Mouse (Mus musculus): Measurements from ENCODE around the gene Stambp.
"Not testable (repeated sequence)": the region's sequence is repeated elsewhere in the genome, so short reads cannot be mapped to it uniquely, and the experiment has no call there.

Stambp gene

DNA sequence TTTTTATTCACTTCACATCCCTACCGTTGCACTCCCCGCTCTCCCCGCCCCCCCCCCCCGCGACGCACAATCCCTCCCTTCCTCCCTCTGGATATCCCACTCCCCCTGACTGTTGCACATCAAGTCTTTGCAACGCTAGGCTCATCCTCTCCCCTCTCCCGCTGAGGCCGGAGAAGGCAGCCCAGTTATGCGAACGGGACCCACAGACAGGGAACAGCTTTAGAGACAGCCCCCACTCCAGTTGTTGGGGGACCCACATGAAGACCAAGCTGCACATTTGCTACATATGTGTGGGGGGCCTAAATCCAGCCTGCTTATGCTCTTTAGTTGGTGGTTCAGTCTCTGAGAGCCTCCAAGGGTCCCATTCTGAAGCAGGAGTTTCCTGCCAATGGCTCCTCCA is at the start of gene Stambp:
TSS of gene Stambp (minus strand) at position 59 of the 400 bp plus-strand sequence.
- no peak for DNase-seq (ENCODE audit: low spot score in 2 of 2)

- DNase-seq (ENCODE audit: low spot score in 2 of 2) = peak in 1 of 2 experiments; percentile 24
These were observed 47.4 kb upstream of the Stambp start for GRCm38 (mm10) chr6:83619955-83620354.

- DNase-seq (ENCODE audit: low spot score in 2 of 2) = peak in 1 of 2 experiments; percentile 20
These were observed 45.2 kb upstream of the Stambp start for GRCm38 (mm10) chr6:83617581-83618335.

- peak; percentile 24 to 63 for DNase-seq (ENCODE audit: low spot score in 2 of 2)
These were observed 44.0 kb upstream of the Stambp start for GRCm38 (mm10) chr6:83616512-83616911.

GRCm38 (mm10) chr6:83614469-83614868 is 41.9 kb upstream of the Stambp start:
- no peak for DNase-seq (ENCODE audit: low spot score in 2 of 2)

GRCm38 (mm10) chr6:83612976-83613375 is 40.4 kb upstream of the Stambp start:
- DNase-seq (ENCODE audit: low spot score in 2 of 2) = no peak

- no peak for DNase-seq (ENCODE audit: low spot score in 2 of 2)
These were observed 27.2 kb upstream of the Stambp start for GRCm38 (mm10) chr6:83599636-83600174.

GRCm38 (mm10) chr6:83599060-83599550 is 26.6 kb upstream of the Stambp start:
- no peak for DNase-seq (ENCODE audit: low spot score in 2 of 2)

DNA sequence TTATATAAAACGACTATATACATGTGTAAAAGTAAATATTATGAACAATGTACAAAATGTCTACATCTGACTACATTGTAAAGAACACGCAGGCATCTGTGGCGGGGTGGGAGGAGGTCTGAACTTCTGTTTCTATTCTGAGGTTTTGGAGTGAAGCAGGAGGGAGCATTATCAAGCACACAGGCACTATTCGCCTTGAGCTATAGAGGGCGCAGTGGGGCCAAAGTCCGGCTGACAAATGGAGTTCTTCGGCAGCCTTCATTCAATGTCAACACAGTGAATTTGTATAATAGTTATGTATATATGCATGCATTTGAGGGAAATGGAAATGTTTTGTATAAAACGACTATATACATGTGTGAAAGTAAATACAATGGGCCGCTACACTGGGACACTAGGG is 26.1 kb upstream of the Stambp start:
- peak in 1 of 2 experiments; percentile 23 for DNase-seq (ENCODE audit: low spot score in 2 of 2)

DNA sequence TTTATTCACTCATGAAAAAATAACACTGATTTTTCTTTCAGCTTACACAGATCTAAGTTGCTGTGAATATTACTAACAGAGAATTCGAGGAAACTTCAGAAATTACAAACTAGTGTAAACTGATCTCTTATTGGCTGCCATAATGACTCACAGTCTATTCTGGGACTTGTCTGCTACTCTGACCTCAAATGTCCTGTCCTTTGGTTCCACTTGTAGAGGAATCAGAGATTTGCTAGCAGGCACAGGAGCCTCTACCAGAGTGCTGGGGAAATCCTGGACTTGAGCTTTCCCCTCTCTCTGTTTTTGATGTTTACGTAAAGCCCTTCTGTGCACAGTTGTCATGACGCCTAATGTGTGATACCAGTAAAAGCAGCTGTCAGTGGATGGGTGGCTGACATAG is 25.5 kb upstream of the Stambp start:
- no peak for DNase-seq (ENCODE audit: low spot score in 2 of 2)

- no peak for DNase-seq (ENCODE audit: low spot score in 2 of 2)
These were observed 22.5 kb upstream of the Stambp start for GRCm38 (mm10) chr6:83595035-83595434.

DNA sequence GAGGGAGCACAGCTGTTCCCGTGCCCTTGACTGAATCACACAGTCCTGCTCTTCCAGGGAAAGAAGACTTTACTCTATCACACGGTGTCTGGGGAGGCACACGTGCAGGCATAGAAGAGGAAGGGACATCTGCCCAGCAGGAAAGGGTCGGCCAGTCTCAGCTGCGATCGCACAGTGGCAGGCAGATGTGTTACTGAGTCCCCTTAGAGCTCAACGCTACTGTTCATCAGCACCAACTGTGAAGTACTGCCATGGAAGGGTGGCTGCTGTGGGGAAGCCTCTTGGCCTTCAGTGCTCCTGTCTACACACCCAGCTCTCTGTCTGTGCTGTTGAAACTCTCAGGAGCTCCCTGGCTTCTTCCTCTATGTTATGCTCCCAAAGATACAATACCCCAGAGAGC is 21.4 kb upstream of the Stambp start:
- DNase-seq (ENCODE audit: low spot score in 2 of 2) = no peak

DNA sequence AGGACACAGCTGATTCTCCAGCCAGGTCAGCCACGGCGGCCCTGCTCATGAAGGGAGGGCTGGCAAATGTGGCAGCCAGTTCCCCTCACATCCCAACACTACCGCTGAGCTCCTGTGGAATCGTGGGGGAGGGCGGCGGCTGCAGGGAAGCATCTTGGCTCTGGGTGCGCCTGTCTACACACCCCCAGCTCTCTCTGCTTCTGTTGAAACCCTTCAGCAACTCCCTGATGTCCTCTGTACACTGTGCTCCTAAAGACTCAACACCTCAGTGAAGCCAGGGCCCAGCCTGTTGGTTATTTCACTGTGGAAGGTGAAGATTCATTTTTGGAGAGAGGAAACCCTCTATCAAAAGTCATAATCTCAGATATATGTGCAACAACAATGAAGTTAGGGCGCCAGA is 19.5 kb upstream of the Stambp start:
- DNase-seq (ENCODE audit: low spot score in 2 of 2) = no peak

DNA sequence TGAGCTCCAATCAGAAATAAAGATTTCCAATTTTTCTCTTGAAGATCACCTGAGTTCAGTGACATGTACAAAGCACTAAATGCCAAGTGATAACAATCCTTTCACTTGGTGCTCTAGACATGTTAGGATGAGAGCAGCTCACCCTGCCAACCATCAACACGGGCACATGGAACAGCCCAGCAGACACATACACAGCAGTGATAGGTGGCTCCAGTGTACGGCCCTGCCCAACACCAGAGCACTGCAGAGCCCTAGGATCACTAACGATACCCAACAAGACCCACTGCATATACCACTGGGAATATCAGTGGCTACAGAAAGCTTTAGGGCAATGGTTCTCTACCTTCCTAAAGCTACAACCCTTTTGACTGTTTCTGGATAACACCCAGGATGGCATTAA is 17.8 kb upstream of the Stambp start:
- peak in 1 of 2 experiments; percentile 40 for DNase-seq (ENCODE audit: low spot score in 2 of 2)

DNA sequence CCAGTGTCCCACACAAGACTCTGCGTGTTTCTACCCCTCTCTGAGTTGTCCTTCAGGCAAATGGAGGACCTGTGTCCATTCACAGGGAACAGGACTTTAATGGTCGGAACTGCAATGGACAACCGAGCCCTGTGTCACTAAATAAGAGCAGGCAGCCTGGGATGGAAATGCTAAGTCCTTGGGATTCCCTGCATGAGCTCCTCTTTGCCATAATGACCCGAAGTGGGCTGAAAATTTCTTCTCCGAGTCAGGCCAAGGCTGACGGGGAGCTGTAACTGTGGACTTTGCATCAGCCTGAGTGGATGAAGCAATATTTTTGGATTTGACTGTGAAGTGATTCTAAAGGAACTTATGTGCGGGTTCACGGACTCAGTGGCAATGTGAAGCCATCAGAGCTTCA is 14.7 kb upstream of the Stambp start:
- not testable (repeated sequence) for DNase-seq (ENCODE audit: low spot score in 2 of 2)

DNA sequence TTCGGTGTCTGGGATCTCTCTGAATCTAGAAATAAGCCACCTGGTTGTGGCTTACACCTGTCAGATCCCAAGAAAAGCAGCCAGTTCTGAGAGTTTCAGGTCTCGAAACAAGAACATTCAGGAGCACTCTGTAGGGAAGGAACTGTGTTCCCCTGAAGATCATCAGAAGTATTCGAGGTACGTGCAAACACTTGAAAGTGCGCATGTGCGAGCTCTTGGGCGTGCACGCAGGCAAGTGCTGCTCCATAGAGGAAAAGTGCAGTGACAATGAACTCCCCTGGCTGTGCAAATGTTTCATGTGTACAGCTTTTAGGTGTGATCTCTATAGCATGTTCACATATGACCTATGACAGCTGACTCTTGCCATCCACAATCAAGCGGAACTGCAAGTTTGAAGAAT is 12.8 kb upstream of the Stambp start:
- not testable (repeated sequence) for DNase-seq (ENCODE audit: low spot score in 2 of 2)

DNA sequence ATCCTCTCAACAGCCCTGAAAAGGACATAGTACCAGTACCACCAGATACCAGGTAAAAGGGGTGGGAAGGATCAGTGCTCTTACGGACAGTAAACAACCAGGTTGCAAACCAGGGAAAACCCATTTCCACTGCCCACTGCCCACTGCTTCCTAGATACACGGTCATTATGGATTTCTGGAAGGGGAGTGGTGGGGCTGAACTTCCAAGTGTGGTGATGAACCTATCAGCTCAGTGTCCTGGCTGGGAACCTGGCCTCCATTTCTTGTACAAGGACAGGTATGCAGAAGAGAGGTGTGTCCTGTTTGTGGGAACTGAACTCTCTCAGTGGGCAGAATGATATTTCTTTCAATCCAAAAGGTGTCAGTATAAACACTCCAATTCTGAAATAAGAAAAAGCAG is 11.1 kb upstream of the Stambp start:
- peak in 1 of 2 experiments; percentile 32 for DNase-seq (ENCODE audit: low spot score in 2 of 2)

DNA sequence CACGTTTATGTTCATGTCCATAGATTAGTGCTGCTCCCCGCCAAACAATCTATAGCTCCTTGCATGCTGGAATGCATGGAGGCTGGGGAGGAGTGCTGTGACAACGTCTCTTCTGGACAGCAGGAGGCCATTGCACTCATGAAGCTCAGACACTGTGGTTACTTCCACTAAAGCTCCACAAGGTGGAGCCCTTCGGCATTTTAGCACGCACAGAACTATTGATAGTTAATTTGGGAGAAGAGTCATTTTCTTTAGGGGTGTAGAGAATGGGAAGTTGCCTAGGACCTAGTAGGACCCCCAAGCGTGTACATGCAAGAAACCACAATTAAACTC is 10.4 kb upstream of the Stambp start:
- DNase-seq (ENCODE audit: low spot score in 2 of 2) = no peak

DNA sequence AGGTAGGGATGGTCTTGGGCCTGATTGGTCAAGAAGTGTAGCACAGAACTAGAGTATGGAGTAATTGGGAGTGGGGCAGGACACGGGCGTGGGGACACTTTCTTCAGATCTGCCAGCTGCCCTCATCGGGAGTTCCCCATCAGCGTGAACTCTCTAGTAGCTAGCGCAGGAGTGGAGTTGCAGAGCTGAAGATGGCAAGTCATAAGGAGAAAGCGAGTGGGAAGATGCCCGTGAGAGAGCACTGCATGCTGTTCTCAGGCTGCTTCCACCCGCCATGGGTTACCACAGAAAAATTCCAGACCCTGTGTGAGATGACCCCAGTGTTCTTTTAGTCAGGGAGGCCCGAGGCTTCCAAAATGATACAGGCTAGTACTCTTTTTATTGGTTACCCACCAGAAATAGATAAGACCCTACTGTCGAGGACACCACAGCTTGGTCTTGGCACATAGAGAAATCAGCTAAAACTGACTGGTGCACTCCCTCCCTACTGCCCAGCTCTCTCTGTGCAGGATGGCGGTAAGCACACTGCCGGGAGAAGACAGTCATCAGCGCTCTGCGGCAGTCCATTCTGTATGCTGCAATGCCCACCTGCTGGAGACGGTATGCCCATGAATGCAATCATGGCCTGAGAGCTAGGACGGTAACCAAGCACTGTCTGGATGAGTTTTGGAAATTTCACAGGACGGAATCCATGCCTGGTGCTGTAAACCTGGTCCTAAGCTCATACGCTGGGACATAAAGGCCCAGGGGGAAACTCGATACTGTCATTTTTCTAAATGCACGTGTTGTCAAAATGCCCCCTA is 9.8 kb upstream of the Stambp start:
- no peak for DNase-seq (ENCODE audit: low spot score in 2 of 2)

DNA sequence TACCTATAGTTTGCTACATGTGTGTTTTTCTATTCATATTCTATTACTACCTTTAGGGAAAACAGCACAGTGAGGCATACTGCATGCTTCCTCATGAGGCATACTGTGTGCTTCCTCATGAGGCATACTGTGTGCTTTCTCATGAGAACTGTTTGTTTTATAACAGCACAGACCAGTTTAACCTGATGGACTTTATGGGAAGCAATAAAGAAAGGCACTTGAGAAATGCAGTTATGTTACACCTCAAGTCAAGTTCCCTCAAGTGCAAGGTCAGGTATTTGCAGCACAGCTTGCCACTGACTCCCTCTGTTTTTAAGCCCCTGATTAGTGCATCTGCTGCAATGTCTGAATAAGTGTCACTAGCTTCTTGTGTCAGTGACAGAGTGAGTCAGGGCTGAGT is 5.0 kb upstream of the Stambp start:
- no peak for DNase-seq (ENCODE audit: low spot score in 2 of 2)

- no peak for DNase-seq (ENCODE audit: low spot score in 2 of 2)
These were observed 3.1 kb upstream of the Stambp start for GRCm38 (mm10) chr6:83575609-83576008.

GRCm38 (mm10) chr6:83571840-83572667 is 475 bp downstream of the Stambp start:
- peak; percentile 79 to 85 for DNase-seq (ENCODE audit: low spot score in 2 of 2)

All from spleen, postnatal 4 days (tissue).